Mouse (Mus musculus) cerebral cortex, adult 2 months (tissue): ENCODE data around the gene Slc2a4.

ENCODE experiments used
- WGBS: fragments of 180-500 bp; shearing (Covaris S2); methylation state at CpG from one replicate; pipeline ENCODE4 v1.1.7; 2018; 5-methylcytosine and 5-hydroxymethylcytosine counted together

Gene Slc2a4

DNA sequence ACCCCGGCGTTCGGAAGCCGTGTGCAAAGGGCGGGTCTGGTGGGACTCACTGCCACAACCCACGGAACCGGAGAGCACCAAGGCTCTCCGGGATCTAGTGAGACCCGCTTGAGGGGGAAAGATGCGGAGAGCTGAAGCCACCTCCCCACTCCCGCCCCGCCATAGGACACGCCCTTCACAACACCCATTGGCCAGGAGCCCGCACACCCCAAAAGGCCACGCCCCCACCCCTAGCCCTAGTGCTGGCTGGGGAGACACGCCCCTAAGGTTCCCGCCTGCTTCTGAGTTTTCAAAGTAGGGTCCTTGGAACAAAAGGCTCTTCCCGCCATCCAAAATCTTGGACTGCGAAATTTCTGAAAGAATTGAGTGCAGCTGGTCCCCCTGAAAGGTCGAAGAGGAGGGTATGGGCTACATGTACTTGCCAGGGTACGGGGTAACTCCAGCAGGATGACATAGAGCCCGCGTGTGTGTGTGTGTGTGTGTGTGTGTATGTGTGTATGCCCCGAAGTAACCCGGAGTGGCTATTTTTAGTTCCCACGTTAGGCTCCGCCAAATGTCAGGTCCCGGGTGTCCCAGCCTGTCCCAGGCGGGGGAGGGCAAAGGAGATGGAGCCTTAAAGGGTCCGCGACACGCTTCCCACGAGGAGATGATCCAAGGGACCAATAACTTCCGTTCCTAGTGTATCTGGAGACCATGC is at the start of gene Slc2a4:
Slc2a4 (minus strand) TSS at position 123 of the 697 bp plus-strand sequence.
- WGBS: 2% methylated on average over 34 of the region's 34 CpGs

- WGBS: 2% methylated on average over 40 of the region's 44 CpGs
Observed at GRCm38 (mm10) chr11:69997070-69997509, 49.1 kb upstream of the Slc2a4 start.

- 2% methylated on average over 66 of the region's 66 CpGs for WGBS
Observed at GRCm38 (mm10) chr11:69996161-69997061, 48.4 kb upstream of the Slc2a4 start.

DNA sequence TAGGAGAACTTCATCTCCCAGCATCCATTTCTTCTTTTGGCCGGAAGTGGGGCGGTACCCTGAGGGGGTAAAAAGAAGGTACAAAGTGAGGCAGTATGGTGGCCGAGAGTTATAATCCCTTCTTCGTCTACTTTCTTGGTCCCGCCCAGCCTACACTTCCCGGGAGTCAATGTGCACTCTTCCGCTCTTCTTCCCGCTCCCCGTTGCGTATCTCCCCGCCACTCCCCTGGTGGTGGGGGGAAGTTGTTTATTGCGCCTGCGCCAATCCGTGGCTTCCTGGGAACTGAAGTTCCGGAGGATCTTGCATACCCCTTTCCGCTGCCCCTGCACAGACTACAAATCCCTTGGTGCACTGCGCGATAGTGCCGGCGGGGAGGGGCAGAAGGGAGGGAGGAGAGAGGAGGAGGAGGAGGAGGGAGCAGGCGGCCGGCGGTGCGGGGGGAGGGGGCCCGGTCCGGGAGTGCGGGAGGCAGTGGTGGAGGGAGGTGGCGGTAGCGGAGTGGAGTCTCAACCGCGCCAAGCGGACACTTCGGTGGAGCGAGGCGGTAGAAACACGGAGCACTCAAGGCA is 47.5 kb upstream of the Slc2a4 start, which contains the start of gene Phf23:
Phf23 (plus strand) TSS at position 387 of the 570 bp plus-strand sequence.
- under 1% methylated on average over 36 of the region's 36 CpGs for WGBS

DNA sequence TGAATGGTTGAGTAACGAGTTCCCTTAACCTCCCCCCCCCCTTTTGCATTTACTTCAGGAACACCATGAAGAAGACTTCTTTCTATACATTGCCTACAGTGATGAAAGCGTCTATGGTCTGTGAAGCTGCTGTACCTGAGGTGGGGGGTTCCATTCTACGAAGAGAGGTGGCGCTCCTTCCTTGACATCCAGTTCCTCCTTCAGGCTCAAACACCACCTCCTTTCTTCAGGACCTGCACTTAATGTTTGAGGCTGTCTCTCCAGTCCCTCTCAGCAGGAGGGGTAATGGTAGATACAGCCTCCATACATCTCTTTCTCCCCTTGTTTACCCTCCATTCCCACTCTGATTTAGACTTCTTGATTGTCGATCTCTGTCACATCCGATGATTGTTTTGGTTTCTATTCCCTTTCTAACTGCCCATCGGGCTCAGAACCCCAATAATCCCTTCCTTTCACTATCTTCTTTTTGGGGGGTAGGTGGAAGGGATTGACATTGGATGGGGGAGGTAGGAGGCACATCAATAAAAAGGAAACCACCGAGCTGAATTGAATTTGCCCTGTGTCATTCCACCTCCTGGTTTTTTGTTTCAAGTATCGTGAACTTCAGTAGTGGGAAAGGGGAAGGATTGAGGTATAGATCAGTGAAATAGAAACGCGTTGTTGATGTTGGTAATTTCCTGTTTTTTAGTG is 46.6 kb upstream of the Slc2a4 start:
- 85% methylated on average over 11 of the region's 11 CpGs for WGBS

DNA sequence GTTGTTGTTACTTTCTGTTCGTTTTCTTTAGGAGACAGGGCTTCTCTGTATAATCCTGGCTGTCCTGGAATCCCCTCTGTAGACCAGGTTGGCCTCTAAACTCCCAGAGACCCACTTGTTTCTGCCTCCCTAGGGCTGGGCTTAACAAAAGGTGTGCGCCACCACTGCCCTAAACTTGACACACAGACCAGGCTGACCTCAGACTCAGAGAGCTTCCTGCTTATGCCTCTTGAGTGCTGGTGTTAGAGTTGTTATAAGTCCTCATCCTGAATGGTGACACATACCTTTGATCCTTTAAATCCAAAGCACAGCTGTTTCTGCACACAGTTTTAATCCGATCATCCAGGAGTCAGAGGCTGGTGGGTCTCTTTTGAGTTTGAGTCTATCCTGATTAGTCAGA is 44.9 kb upstream of the Slc2a4 start:
- WGBS: 79% methylated on average over 3 of the region's 3 CpGs

DNA sequence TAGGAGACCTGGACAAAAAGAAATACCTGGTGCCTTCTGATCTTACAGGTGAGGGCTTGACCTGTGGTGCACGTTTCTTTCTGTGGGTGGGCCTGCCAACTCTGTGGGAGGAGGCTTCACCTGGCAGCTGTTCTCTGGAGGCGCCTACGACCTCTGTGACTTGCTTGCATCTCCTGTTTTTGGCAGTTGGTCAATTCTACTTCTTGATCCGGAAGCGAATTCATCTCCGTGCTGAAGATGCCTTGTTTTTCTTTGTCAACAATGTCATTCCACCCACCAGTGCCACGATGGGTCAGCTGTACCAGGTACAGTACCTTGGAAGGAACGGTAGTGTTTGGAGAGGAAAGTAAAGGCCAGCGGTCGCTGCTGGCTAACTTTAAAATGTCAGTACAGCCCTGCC is 44.4 kb upstream of the Slc2a4 start:
- WGBS: 55% methylated on average over 10 of the region's 10 CpGs

GRCm38 (mm10) chr11:69991711-69992110 is 43.7 kb upstream of the Slc2a4 start:
- under 1% methylated on average over 15 of the region's 15 CpGs for WGBS

- WGBS: under 1% methylated on average over 40 of the region's 40 CpGs
Observed at GRCm38 (mm10) chr11:69990850-69991691, 43.1 kb upstream of the Slc2a4 start, which contains the start of gene Gabarap. Gabarap (plus strand) TSS chr11:69991143.

DNA sequence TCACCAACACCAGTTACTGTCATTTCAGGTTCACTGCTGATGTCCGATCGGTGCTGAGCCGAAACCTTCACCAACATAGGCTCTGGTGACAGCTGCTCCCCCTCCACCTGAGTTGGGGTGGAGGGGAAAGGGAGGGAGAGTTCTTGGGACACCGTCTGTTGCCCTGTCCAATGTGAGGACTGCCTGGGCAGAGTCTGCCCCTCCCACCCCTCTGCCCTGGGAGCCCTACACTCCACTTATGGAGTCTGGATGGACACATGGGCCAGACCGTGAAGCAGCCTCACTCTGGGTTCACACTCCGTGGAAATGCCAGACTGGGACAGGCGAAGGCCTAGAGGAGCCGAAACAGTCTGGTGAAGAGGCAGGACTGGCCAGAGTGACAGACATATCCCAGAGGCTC is 42.0 kb upstream of the Slc2a4 start:
- 91% methylated on average over 8 of the region's 8 CpGs for WGBS

DNA sequence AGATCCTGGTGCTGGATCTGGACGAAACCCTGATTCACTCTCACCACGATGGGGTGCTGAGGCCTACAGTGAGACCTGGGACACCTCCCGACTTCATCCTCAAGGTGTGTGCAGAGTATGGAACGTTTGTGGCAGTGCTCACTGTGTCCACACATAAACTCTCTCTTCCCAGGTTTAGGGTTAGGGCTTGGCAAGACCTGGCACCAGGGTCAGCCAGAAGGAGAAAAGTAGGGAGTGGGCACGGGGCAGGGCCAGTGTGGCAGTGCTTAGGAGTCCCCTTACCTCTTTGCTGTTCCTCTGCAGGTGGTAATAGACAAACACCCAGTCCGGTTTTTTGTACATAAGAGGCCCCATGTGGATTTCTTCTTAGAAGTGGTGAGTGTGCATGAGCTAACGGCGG is 36.4 kb upstream of the Slc2a4 start:
- WGBS: 91% methylated on average over 8 of the region's 8 CpGs

DNA sequence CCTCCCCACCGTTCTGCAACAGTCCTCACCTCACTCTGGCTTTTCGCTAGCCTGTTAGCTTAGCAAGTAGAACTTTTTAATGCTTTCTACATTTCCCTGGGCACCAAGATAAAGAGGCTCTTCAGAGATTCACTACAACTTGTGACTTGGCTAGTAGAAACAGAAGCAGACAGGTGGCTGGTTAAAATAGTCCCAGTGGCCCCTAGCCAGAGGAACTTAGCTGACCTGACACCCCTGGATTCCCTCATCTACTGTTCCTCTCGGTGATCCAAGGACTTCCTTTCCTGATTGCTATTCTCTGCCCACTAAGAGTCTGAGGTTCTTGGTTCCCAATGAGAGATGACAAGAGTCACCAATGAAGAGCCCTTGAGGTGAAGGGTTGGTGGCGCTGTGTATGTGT is 35.4 kb upstream of the Slc2a4 start:
- 63% methylated on average over 4 of the region's 4 CpGs for WGBS

- WGBS: 10% methylated on average over 5 of the region's 5 CpGs
Observed at GRCm38 (mm10) chr11:69982877-69983276, 34.9 kb upstream of the Slc2a4 start.

DNA sequence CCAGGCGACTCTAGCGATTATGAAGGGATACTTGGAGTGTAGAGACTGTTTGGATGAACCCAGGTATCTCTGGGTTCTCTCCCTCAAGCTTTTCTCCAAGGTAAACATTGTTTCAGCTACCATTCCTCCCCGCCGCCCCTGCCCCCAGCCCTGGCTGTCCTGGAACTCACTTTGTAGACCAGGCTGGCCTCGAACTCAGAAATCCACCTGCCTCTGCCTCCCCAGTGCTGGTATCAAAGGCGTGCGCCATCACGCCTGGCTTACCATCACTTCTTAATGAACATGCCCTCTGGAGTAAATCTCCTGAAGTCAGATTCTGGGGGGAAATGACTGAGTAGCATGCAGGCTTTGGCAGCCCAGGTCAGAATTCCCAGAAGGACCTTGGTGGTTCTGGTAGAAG is 34.2 kb upstream of the Slc2a4 start, which contains the start of gene Elp5:
Elp5 (minus strand) TSS at position 293 of the 400 bp plus-strand sequence.
- WGBS: 44% methylated on average over 8 of the region's 8 CpGs

DNA sequence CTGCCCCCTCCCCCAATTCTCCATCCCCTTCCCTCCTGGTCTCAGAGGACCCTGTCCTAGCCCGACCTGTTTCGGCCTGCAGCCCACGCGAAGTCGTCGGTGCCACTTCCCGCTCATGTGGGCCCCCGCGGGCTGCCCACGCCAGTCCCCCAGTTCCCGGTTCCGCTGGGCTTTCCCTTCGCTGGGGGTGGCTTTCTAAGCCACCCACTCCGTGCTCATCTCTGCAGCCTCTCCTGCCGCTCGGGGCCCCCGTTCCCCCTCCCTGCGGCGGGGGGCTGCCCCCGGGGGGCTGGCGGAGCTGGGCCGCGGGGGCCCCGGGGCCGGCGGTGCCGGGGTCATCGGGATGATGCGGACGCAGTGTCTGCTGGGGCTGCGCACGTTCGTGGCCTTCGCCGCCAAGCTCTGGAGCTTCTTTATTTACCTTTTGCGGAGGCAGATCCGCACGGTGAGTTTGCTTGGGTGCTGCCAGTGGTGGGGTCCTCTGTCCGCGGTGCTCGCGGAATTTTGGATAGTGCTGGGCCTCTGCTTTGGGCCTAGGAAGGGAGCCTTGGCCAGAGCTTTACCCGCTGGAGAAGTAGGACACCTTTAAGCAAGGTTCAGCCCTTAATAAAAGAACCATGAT is 33.3 kb upstream of the Slc2a4 start, which contains the start of gene Ctdnep1:
Ctdnep1 (plus strand) TSS at position 16 of the 622 bp plus-strand sequence.
- WGBS: under 1% methylated on average over 38 of the region's 43 CpGs

DNA sequence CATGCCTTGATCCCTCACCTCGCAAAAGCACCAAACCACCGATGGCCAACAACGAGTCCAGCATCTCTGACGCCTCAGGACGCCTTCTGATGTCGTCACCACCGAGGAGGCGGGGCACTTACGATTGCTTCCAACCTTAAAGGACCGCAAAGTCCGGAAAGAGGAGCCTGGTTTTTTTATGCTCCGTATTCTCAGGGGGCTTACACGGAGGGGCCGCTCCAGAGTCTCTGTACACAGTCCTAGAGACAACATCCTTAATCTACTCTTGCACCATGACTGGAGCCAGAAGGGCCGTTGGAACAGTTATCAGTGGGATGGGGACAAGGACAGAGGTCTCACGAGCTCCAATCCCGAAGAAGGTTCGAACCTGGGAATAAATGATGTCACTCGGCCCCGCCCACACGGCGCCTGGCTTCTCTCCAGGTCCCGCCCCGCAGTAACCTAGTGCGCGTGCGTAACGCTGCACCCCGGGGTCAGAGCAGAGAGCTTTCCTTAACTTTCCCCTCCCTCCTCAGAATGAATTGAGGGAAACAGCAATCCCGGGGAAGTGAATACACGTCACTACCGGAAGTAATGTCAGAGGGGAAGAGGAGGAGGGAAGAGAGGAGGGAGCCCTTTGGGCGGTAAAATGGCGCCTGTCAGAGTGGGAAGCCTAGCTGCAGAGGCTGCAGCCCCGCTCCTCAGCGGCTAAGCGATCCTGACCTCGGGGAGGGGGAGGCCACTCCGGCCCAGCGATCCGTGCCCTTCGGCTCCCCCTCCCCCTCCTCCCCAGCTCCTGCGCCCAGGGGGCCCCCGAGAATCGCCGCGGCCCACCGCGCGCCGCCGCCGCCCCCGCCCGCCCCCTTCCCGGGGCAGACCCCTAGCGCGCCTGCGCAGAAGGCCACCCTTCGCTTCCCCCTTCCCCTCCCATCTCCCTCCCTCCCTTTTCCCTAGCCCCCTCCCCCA is 32.5 kb upstream of the Slc2a4 start:
- under 1% methylated on average over 43 of the region's 60 CpGs for WGBS

- 1% methylated on average over 16 of the region's 16 CpGs for WGBS
Observed at GRCm38 (mm10) chr11:69979827-69980195, 31.8 kb upstream of the Slc2a4 start.

GRCm38 (mm10) chr11:69976271-69976670 is 28.3 kb upstream of the Slc2a4 start:
- 78% methylated on average over 4 of the region's 4 CpGs for WGBS

GRCm38 (mm10) chr11:69974907-69975306 is 26.9 kb upstream of the Slc2a4 start:
- 94% methylated on average over 2 of the region's 2 CpGs for WGBS
